ENCODE assay signal across 11 mouse cellular contexts in genomic region chr13:47650093-47650492, GRCm38 (mm10).
A peak's percentile ranks its signal among the peaks of the same experiment; 100 is the strongest.
DNase-seq lines count a peak whose midpoint lies in the region; ATAC-seq and TF ChIP-seq lines count a peak whose summit lies in the region.
"Had no signal": no experiment of that assay in that cellular context is flagged by ENCODE, and none has a peak within 500 bp of the region (broad histone marks: within the 10 kb centered on the region; RNA-seq: fewer than 3 reads in every experiment).

No protein-coding gene starts in this region.

- no peaks in the 10 kb centered on the region for H3K9me3 ChIP-seq in lung, postnatal 0 days (ENCODE audit: low read length)
- H3K9me3 ChIP-seq in embryonic facial prominence, embryonic 15.5 days (replicated peaks) = no peaks in the 10 kb centered on the region
- H3K9me3 ChIP-seq in hindbrain, embryonic 15.5 days = no peaks in the 10 kb centered on the region
- no peaks in the 10 kb centered on the region for H3K9me3 ChIP-seq in midbrain, postnatal 0 days (ENCODE audit: low read length)
- H3K9me3 ChIP-seq: forebrain, embryonic 13.5 days had no signal

- no peak overlapping the region for H3K9ac ChIP-seq in lung, postnatal 0 days (replicated peaks; ENCODE audit: low read depth)
- H3K9ac ChIP-seq in embryonic facial prominence, embryonic 15.5 days = no peak overlapping the region
- H3K9ac ChIP-seq in hindbrain, embryonic 15.5 days = no peak overlapping the region
- H3K9ac ChIP-seq in midbrain, postnatal 0 days (replicated peaks; ENCODE audit: low read length, poor library complexity, severe bottlenecking) = no peak overlapping the region
- H3K9ac ChIP-seq: forebrain, embryonic 13.5 days had no signal

- 56% methylated on average over 13 of the region's 13 CpGs for WGBS in lung, postnatal 0 days
- WGBS in embryonic facial prominence, embryonic 15.5 days = 57% methylated on average over 13 of the region's 13 CpGs
- 78% methylated on average over 13 of the region's 13 CpGs for WGBS in hindbrain, embryonic 15.5 days
- WGBS in midbrain, postnatal 0 days = 83% methylated on average over 13 of the region's 13 CpGs

- no peaks in the 10 kb centered on the region for H3K4me1 ChIP-seq in lung, postnatal 0 days (ENCODE audit: insufficient read depth, low read depth, low read length)
- H3K4me1 ChIP-seq in embryonic facial prominence, embryonic 15.5 days = peaks cover 2% of the 10 kb centered on the region; the same call in 1 of the 2 replicates
- H3K4me1 ChIP-seq in hindbrain, embryonic 15.5 days (replicated peaks) = peaks cover 2% of the 10 kb centered on the region; the same call in 1 of the 2 replicates
- H3K4me1 ChIP-seq in midbrain, postnatal 0 days (ENCODE audit: insufficient read depth, low read length) = no peaks in the 10 kb centered on the region

- no peak for TF ChIP-seq CTCF in lung, postnatal 0 days (IDR thresholded peaks at IDR 0.05)
- TF ChIP-seq CTCF in midbrain, postnatal 0 days (IDR thresholded peaks at IDR 0.05) = no peak

- no peaks in the 10 kb centered on the region for H3K27me3 ChIP-seq in lung, postnatal 0 days (replicated peaks; ENCODE audit: insufficient read depth, low read length)
- no peaks in the 10 kb centered on the region for H3K27me3 ChIP-seq in embryonic facial prominence, embryonic 15.5 days
- no peaks in the 10 kb centered on the region for H3K27me3 ChIP-seq in hindbrain, embryonic 15.5 days
- no peaks in the 10 kb centered on the region for H3K27me3 ChIP-seq in midbrain, postnatal 0 days (ENCODE audit: insufficient read depth, low read length)

- TF ChIP-seq EP300 in lung, postnatal 0 days (IDR thresholded peaks at IDR 0.05) = no peak

- DNase-seq in lung, postnatal 0 days (ENCODE audit: low spot score) = no peak
- no peak for DNase-seq in lung, adult 18-20 months
- DNase-seq in midbrain, postnatal 0 days (ENCODE audit: low spot score) = no peak
- no peak for DNase-seq in right cerebral cortex, postnatal 36 days (ENCODE audit: low spot score in 2 of 2)
- DNase-seq in adipocyte (ENCODE audit: low spot score) = no peak
- no peak for DNase-seq in layer of hippocampus, postnatal 25 days (ENCODE audit: extremely low spot score in 1 of 2, low spot score in 1 of 2)
- DNase-seq: cerebellum, adult 8-10 months had no signal

- peak overlapping the region; percentile 25; the same call in 1 of the 2 replicates for H3K4me2 ChIP-seq in lung, postnatal 0 days (replicated peaks; ENCODE audit: low read depth, low read length)
- H3K4me2 ChIP-seq in embryonic facial prominence, embryonic 15.5 days (replicated peaks) = peak overlapping the region; percentile 32
- peak overlapping the region; percentile 31 for H3K4me2 ChIP-seq in hindbrain, embryonic 15.5 days
- 0 out of 2 replicates have a peak overlapping the region, but pooled peaks have one; percentile 28 for H3K4me2 ChIP-seq in midbrain, postnatal 0 days (ENCODE audit: low read depth, low read length, poor library complexity, severe bottlenecking)
- H3K4me2 ChIP-seq: forebrain, embryonic 13.5 days had no signal

- no peak overlapping the region for H3K27ac ChIP-seq in lung, postnatal 0 days (ENCODE audit: low read length)
- H3K27ac ChIP-seq in embryonic facial prominence, embryonic 15.5 days (replicated peaks) = no peak overlapping the region
- no peak overlapping the region for H3K27ac ChIP-seq in hindbrain, embryonic 15.5 days (replicated peaks)
- H3K27ac ChIP-seq in midbrain, postnatal 0 days (ENCODE audit: low read depth, low read length) = no peak overlapping the region
- H3K27ac ChIP-seq: forebrain, embryonic 13.5 days; macrophage had no signal

- ATAC-seq in lung, postnatal 0 days = no peak
- no peak for ATAC-seq in embryonic facial prominence, embryonic 15.5 days (ENCODE audit: insufficient number of reproducible peaks, low FRiP score, low TSS enrichment, low read depth)
- no peak for ATAC-seq in hindbrain, embryonic 15.5 days (ENCODE audit: low FRiP score, low read depth)
- no peak for ATAC-seq in midbrain, postnatal 0 days (ENCODE audit: low FRiP score)
- ATAC-seq: forebrain, embryonic 13.5 days had no signal

- H3K4me3 ChIP-seq in lung, postnatal 0 days (ENCODE audit: low read depth, low read length) = peak overlapping the region; percentile 14; the same call in 1 of the 2 replicates
- H3K4me3 ChIP-seq in embryonic facial prominence, embryonic 15.5 days (replicated peaks) = peak overlapping the region; percentile 24
- H3K4me3 ChIP-seq in hindbrain, embryonic 15.5 days = no peak overlapping the region
- H3K4me3 ChIP-seq in midbrain, postnatal 0 days (ENCODE audit: low read depth, low read length) = no peak overlapping the region
- H3K4me3 ChIP-seq: forebrain, embryonic 13.5 days had no signal

- no peaks in the 10 kb centered on the region for H3K36me3 ChIP-seq in lung, postnatal 0 days (ENCODE audit: insufficient read depth, low read length)
- H3K36me3 ChIP-seq in embryonic facial prominence, embryonic 15.5 days = no peaks in the 10 kb centered on the region
- no peaks in the 10 kb centered on the region for H3K36me3 ChIP-seq in hindbrain, embryonic 15.5 days
- no peaks in the 10 kb centered on the region for H3K36me3 ChIP-seq in midbrain, postnatal 0 days (ENCODE audit: insufficient read depth, low read length)

Comparison
In these comparisons a context has a peak if more than half of its experiments do, and no peak if none do; other contexts are left out.
1. H3K4me3 ChIP-seq: peak in lung, postnatal 0 days (single experiment) and embryonic facial prominence, embryonic 15.5 days (single experiment); none in hindbrain, embryonic 15.5 days (single experiment) and midbrain, postnatal 0 days (single experiment).
2. Peak in every context shown above with its lines, with median percentiles within 50 percentile points of each other: H3K4me2 ChIP-seq.